Mouse (Mus musculus): ENCODE data around the gene Map3k6.

DNA sequence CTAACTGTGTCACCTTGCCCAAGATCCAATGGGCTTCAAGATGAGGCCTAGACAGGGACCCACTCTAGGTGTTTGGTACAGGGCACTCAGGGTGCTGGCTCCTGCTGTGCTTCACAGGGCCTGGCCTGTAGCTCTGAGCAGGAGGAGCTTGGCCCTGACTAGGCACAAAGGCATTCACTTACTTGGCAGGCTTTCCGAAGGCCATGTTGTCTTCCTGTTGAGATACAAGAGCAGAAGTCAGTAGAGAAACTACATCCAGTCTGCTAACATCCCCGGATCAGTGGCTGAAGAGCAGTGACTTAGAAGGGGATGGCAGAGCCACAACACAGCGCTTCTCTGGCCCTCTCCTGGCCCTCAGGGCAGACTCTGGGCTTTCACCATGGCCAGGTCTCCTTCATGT lies 29.0 kb downstream of the Map3k6 start:
- no peak for TF ChIP-seq CTCF (IDR thresholded peaks at IDR 0.05; ENCODE audit: low read depth)
- TF ChIP-seq EP300 (IDR thresholded peaks at IDR 0.05; ENCODE audit: low read depth), result no peak

Measured in heart, postnatal 0 days (tissue).